Mouse (Mus musculus) liver, embryonic 15.5 days (tissue): ENCODE data around the gene Runx1. TPM values are rescaled to one million over a fixed set of nuclear protein-coding genes. Genes with fewer than 3 reads are reported as not detected.

Experiments used
- ATAC-seq: fragments of 200-750 bp; cut with Nextera tagmentation; 2 replicates; pipeline ENCODE4 v1.8.0; 2017; ENCODE audit warnings: moderate number of reproducible peaks, mild to moderate bottlenecking, moderate library complexity; ENCODE audit not compliant: insufficient read depth
- H3K27ac ChIP-seq: fragments of 300-500 bp; sonication (generic); replicated peaks from 2 replicates; pipeline ENCODE4 v1.5.1; 2015; ENCODE audit warnings: mild to moderate bottlenecking, inconsistent platforms
- H3K27me3 ChIP-seq: fragments of 300-500 bp; sonication (generic); 2 replicates; pipeline ENCODE4 v1.6.1; 2015; ENCODE audit warnings: mild to moderate bottlenecking, inconsistent platforms
- H3K36me3 ChIP-seq: fragments of 300-500 bp; sonication (generic); replicated peaks from 2 replicates; pipeline ENCODE4 v1.6.1; 2015; ENCODE audit warnings: moderate library complexity, mild to moderate bottlenecking, inconsistent platforms
- H3K4me1 ChIP-seq: fragments of 300-500 bp; sonication (generic); replicated peaks from 2 replicates; pipeline ENCODE4 v1.6.1; 2015; ENCODE audit warnings: inconsistent platforms
- H3K4me2 ChIP-seq: fragments of 300-500 bp; sonication (generic); 2 replicates; pipeline ENCODE4 v1.6.1; 2015; ENCODE audit warnings: moderate library complexity, mild to moderate bottlenecking, inconsistent platforms
- H3K4me3 ChIP-seq: fragments of 300-500 bp; sonication (generic); replicated peaks from 2 replicates; pipeline ENCODE4 v1.5.1; 2015; ENCODE audit warnings: mild to moderate bottlenecking, inconsistent platforms
- H3K9ac ChIP-seq: fragments of 300-500 bp; sonication (generic); 2 replicates; pipeline ENCODE4 v1.6.1; 2015; ENCODE audit warnings: moderate library complexity, mild to moderate bottlenecking, inconsistent platforms
- H3K9me3 ChIP-seq: fragments of 300-500 bp; sonication (generic); replicated peaks from 2 replicates; pipeline ENCODE4 v1.6.1; 2016; ENCODE audit warnings: inconsistent platforms
- WGBS: fragments of 180-500 bp; shearing (Covaris S2); methylation state at CpG from one replicate; pipeline ENCODE4 v1.1.7; 2015; ENCODE audit warnings: mixed read lengths; ENCODE audit not compliant: insufficient replicate concordance; 5-methylcytosine and 5-hydroxymethylcytosine counted together
- polyA plus RNA-seq: library from polyadenylated mRNA; unstranded; fragments of >200 nt; fragmentation: Nextera tagmentation; extraction: Ambion mirVana; gene quantifications from 2 replicates; pipeline ENCODE4 v1.2.1, GENCODE M21; 2015

The Runx1 gene
- polyA plus RNA-seq, 1 experiment from 2014 or later = 5.6 TPM

GRCm38 (mm10) chr16:92552858-92553257, 273.1 kb downstream of the Runx1 start:
- no peaks in the 10 kb centered on the region for H3K9me3 ChIP-seq
- peaks cover 15% of the 10 kb centered on the region for H3K27me3 ChIP-seq
- H3K9ac ChIP-seq = no peak overlapping the region
- no peak overlapping the region for H3K27ac ChIP-seq
- no peaks in the 10 kb centered on the region for H3K36me3 ChIP-seq
- no peak for ATAC-seq
- 17% methylated on average over 11 of the region's 11 CpGs for WGBS
- no peak overlapping the region for H3K4me3 ChIP-seq
- H3K4me2 ChIP-seq = no peak overlapping the region
- no peaks in the 10 kb centered on the region for H3K4me1 ChIP-seq

GRCm38 (mm10) chr16:92552106-92552382, 273.9 kb downstream of the Runx1 start:
- H3K4me1 ChIP-seq = no peaks in the 10 kb centered on the region
- ATAC-seq = no peak
- no peak overlapping the region for H3K27ac ChIP-seq
- H3K4me2 ChIP-seq = no peak overlapping the region
- H3K27me3 ChIP-seq = peaks cover 15% of the 10 kb centered on the region
- H3K9ac ChIP-seq = no peak overlapping the region
- no peaks in the 10 kb centered on the region for H3K9me3 ChIP-seq
- H3K4me3 ChIP-seq = no peak overlapping the region
- no peaks in the 10 kb centered on the region for H3K36me3 ChIP-seq
- 57% methylated on average over 9 of the region's 9 CpGs for WGBS
